Mouse (Mus musculus): ENCODE data around the gene Hpcal1. TPM values are rescaled to one million over a fixed set of nuclear protein-coding genes. Genes with fewer than 3 reads are reported as not detected.

The Hpcal1 gene
- polyA plus RNA-seq, 1 experiment from 2014 or later, result 167 TPM

GRCm38 (mm10) chr12:17703866-17704265, 13.2 kb downstream of the Hpcal1 start:
- Histone ChIP-seq H3K27me3 (replicated peaks; ENCODE audit: control insufficient read depth, insufficient read depth, low read length) (no peaks in the 10 kb centered on the region), H3K4me2 (ENCODE audit: low read length) (no peak overlapping the region), H3K9ac (ENCODE audit: low read depth, low read length) (no peak overlapping the region), H3K27ac (ENCODE audit: low read depth, low read length) (no peak overlapping the region), H3K36me3 (ENCODE audit: control insufficient read depth, insufficient read depth, low read length) (no peaks in the 10 kb centered on the region), H3K4me3 (ENCODE audit: low read length) (no peak overlapping the region), H3K9me3 (ENCODE audit: control insufficient read depth, low read length) (no peaks in the 10 kb centered on the region), H3K4me1 (ENCODE audit: control insufficient read depth, insufficient read depth, low read depth, low read length) (peaks cover 12% of the 10 kb centered on the region)
- 96% methylated on average over 3 of the region's 3 CpGs for WGBS
- no peak for ATAC-seq

- H3K9ac ChIP-seq (ENCODE audit: low read depth, low read length), result no peak overlapping the region
- H3K9me3 ChIP-seq (ENCODE audit: control insufficient read depth, low read length), result no peaks in the 10 kb centered on the region
- H3K27me3 ChIP-seq (replicated peaks; ENCODE audit: control insufficient read depth, insufficient read depth, low read length), result no peaks in the 10 kb centered on the region
- peaks cover 5% of the 10 kb centered on the region for H3K4me1 ChIP-seq (ENCODE audit: control insufficient read depth, insufficient read depth, low read depth, low read length)
- H3K4me2 ChIP-seq (ENCODE audit: low read length), result no peak overlapping the region
- H3K27ac ChIP-seq (ENCODE audit: low read depth, low read length), result no peak overlapping the region
- no peak overlapping the region for H3K4me3 ChIP-seq (ENCODE audit: low read length)
- ATAC-seq, result no peak
- H3K36me3 ChIP-seq (ENCODE audit: control insufficient read depth, insufficient read depth, low read length), result no peaks in the 10 kb centered on the region
Measured at GRCm38 (mm10) chr12:17707472-17707871, 16.8 kb downstream of the Hpcal1 start.

GRCm38 (mm10) chr12:17709451-17709850, 18.8 kb downstream of the Hpcal1 start:
- no peaks in the 10 kb centered on the region for H3K36me3 ChIP-seq (ENCODE audit: control insufficient read depth, insufficient read depth, low read length)
- WGBS, result 20% methylated on average over 4 of the region's 4 CpGs
- H3K4me2 ChIP-seq (ENCODE audit: low read length), result no peak overlapping the region
- no peak overlapping the region for H3K27ac ChIP-seq (ENCODE audit: low read depth, low read length)
- H3K9me3 ChIP-seq (ENCODE audit: control insufficient read depth, low read length), result no peaks in the 10 kb centered on the region
- H3K4me3 ChIP-seq (ENCODE audit: low read length), result no peak overlapping the region
- ATAC-seq, result no peak
- no peak overlapping the region for H3K9ac ChIP-seq (ENCODE audit: low read depth, low read length)
- H3K4me1 ChIP-seq (ENCODE audit: control insufficient read depth, insufficient read depth, low read depth, low read length), result peaks cover 8% of the 10 kb centered on the region
- no peaks in the 10 kb centered on the region for H3K27me3 ChIP-seq (replicated peaks; ENCODE audit: control insufficient read depth, insufficient read depth, low read length)

- Histone ChIP-seq H3K4me1 (ENCODE audit: control insufficient read depth, insufficient read depth, low read depth, low read length) (peaks cover 8% of the 10 kb centered on the region), H3K9ac (ENCODE audit: low read depth, low read length) (no peak overlapping the region), H3K9me3 (ENCODE audit: control insufficient read depth, low read length) (no peaks in the 10 kb centered on the region), H3K36me3 (ENCODE audit: control insufficient read depth, insufficient read depth, low read length) (no peaks in the 10 kb centered on the region), H3K27ac (ENCODE audit: low read depth, low read length) (no peak overlapping the region), H3K4me2 (ENCODE audit: low read length) (no peak overlapping the region), H3K27me3 (replicated peaks; ENCODE audit: control insufficient read depth, insufficient read depth, low read length) (no peaks in the 10 kb centered on the region), H3K4me3 (ENCODE audit: low read length) (no peak overlapping the region)
- peak; percentile 43; the same call in 1 of the 2 replicates for ATAC-seq
- 65% methylated on average over 17 of the region's 17 CpGs for WGBS
Measured at GRCm38 (mm10) chr12:17709926-17710746, 19.5 kb downstream of the Hpcal1 start.

- no peaks in the 10 kb centered on the region for H3K9me3 ChIP-seq (ENCODE audit: control insufficient read depth, low read length)
Measured at GRCm38 (mm10) chr12:17710747-17711092, 20.1 kb downstream of the Hpcal1 start.

GRCm38 (mm10) chr12:17711731-17712388, 21.2 kb downstream of the Hpcal1 start:
- no peak for ATAC-seq
- no peaks in the 10 kb centered on the region for H3K27me3 ChIP-seq (replicated peaks; ENCODE audit: control insufficient read depth, insufficient read depth, low read length)
- no peaks in the 10 kb centered on the region for H3K9me3 ChIP-seq (ENCODE audit: control insufficient read depth, low read length)
- H3K4me1 ChIP-seq (ENCODE audit: control insufficient read depth, insufficient read depth, low read depth, low read length), result peaks cover 8% of the 10 kb centered on the region
- H3K27ac ChIP-seq (ENCODE audit: low read depth, low read length), result no peak overlapping the region
- no peak overlapping the region for H3K4me2 ChIP-seq (ENCODE audit: low read length)
- WGBS, result 69% methylated on average over 6 of the region's 6 CpGs
- H3K4me3 ChIP-seq (ENCODE audit: low read length), result no peak overlapping the region
- H3K36me3 ChIP-seq (ENCODE audit: control insufficient read depth, insufficient read depth, low read length), result no peaks in the 10 kb centered on the region
- no peak overlapping the region for H3K9ac ChIP-seq (ENCODE audit: low read depth, low read length)

More at GRCm38 (mm10) chr12:17710747-17711092, 20.1 kb downstream of the Hpcal1 start:
- Histone ChIP-seq H3K9ac (ENCODE audit: low read depth, low read length) (no peak overlapping the region), H3K36me3 (ENCODE audit: control insufficient read depth, insufficient read depth, low read length) (no peaks in the 10 kb centered on the region), H3K4me1 (ENCODE audit: control insufficient read depth, insufficient read depth, low read depth, low read length) (peaks cover 8% of the 10 kb centered on the region), H3K4me3 (ENCODE audit: low read length) (no peak overlapping the region), H3K27me3 (replicated peaks; ENCODE audit: control insufficient read depth, insufficient read depth, low read length) (no peaks in the 10 kb centered on the region), H3K27ac (ENCODE audit: low read depth, low read length) (no peak overlapping the region), H3K4me2 (ENCODE audit: low read length) (no peak overlapping the region)
- ATAC-seq, result no peak
- WGBS, result 70% methylated on average over 3 of the region's 3 CpGs

GRCm38 (mm10) chr12:17712571-17712970, 21.9 kb downstream of the Hpcal1 start:
- Histone ChIP-seq H3K4me3 (ENCODE audit: low read length) (no peak overlapping the region), H3K27ac (ENCODE audit: low read depth, low read length) (no peak overlapping the region), H3K9me3 (ENCODE audit: control insufficient read depth, low read length) (no peaks in the 10 kb centered on the region), H3K36me3 (ENCODE audit: control insufficient read depth, insufficient read depth, low read length) (no peaks in the 10 kb centered on the region), H3K9ac (ENCODE audit: low read depth, low read length) (no peak overlapping the region), H3K4me1 (ENCODE audit: control insufficient read depth, insufficient read depth, low read depth, low read length) (peaks cover 8% of the 10 kb centered on the region), H3K27me3 (replicated peaks; ENCODE audit: control insufficient read depth, insufficient read depth, low read length) (no peaks in the 10 kb centered on the region), H3K4me2 (ENCODE audit: low read length) (no peak overlapping the region)
- ATAC-seq, result no peak
- 33% methylated on average over 1 of the region's 1 CpGs for WGBS

- no peaks in the 10 kb centered on the region for H3K9me3 ChIP-seq (ENCODE audit: control insufficient read depth, low read length)
- 92% methylated on average over 4 of the region's 4 CpGs for WGBS
Measured at GRCm38 (mm10) chr12:17715720-17716478, 25.2 kb downstream of the Hpcal1 start.

GRCm38 (mm10) chr12:17717257-17717656, 26.6 kb downstream of the Hpcal1 start:
- Histone ChIP-seq H3K9ac (ENCODE audit: low read depth, low read length) (no peak overlapping the region), H3K9me3 (ENCODE audit: control insufficient read depth, low read length) (no peaks in the 10 kb centered on the region), H3K4me1 (ENCODE audit: control insufficient read depth, insufficient read depth, low read depth, low read length) (peaks cover 3% of the 10 kb centered on the region; the same call in 1 of the 2 replicates), H3K36me3 (ENCODE audit: control insufficient read depth, insufficient read depth, low read length) (no peaks in the 10 kb centered on the region), H3K4me2 (ENCODE audit: low read length) (no peak overlapping the region), H3K27me3 (replicated peaks; ENCODE audit: control insufficient read depth, insufficient read depth, low read length) (no peaks in the 10 kb centered on the region), H3K27ac (ENCODE audit: low read depth, low read length) (no peak overlapping the region), H3K4me3 (ENCODE audit: low read length) (no peak overlapping the region)
- ATAC-seq, result no peak
- 95% methylated on average over 1 of the region's 1 CpGs for WGBS

More at GRCm38 (mm10) chr12:17715720-17716478, 25.2 kb downstream of the Hpcal1 start:
- peaks cover 3% of the 10 kb centered on the region for H3K4me1 ChIP-seq (ENCODE audit: control insufficient read depth, insufficient read depth, low read depth, low read length)
- H3K4me3 ChIP-seq (ENCODE audit: low read length), result no peak overlapping the region
- ATAC-seq, result no peak
- no peaks in the 10 kb centered on the region for H3K36me3 ChIP-seq (ENCODE audit: control insufficient read depth, insufficient read depth, low read length)
- H3K27ac ChIP-seq (ENCODE audit: low read depth, low read length), result no peak overlapping the region
- no peak overlapping the region for H3K4me2 ChIP-seq (ENCODE audit: low read length)
- H3K9ac ChIP-seq (ENCODE audit: low read depth, low read length), result no peak overlapping the region
- no peaks in the 10 kb centered on the region for H3K27me3 ChIP-seq (replicated peaks; ENCODE audit: control insufficient read depth, insufficient read depth, low read length)

Measured in hindbrain, embryonic 16.5 days (tissue).